Mouse (Mus musculus) MEL (cell line): ENCODE measurements around the gene Wwtr1. TPM values are rescaled to one million over a fixed set of nuclear protein-coding genes. Genes with fewer than 3 reads are reported as not detected.

Experiments used
- DNase-seq: peaks from one replicate; pipeline ENCODE4 v3.0.0; 2011; ENCODE audit warnings: low read depth, low spot score
- H3K27ac ChIP-seq: 2 replicates; pipeline ENCODE4 v1.5.1; 2012; ENCODE audit warnings: low read depth, mild to moderate bottlenecking, control low read depth, low read length, moderate library complexity; ENCODE audit not compliant: control insufficient read depth
- H3K27me3 ChIP-seq, 2 experiments: fragments of 150-350 bp in 1 of 2; sonication (generic) in 1 of 2; 2 replicates each; pipeline ENCODE4 v1.6.1; 2012; ENCODE audit warnings: low read length in 2 of 2, mild to moderate bottlenecking in 2 of 2, improper control_type of control experiment in 1 of 2, moderate library complexity in 1 of 2; ENCODE audit not compliant: insufficient read depth in 2 of 2, control insufficient read depth in 1 of 2
- H3K36me3 ChIP-seq, 2 experiments: 2 replicates each; pipeline ENCODE4 v1.6.1; 2012 to 2014; ENCODE audit warnings: low read length in 2 of 2, improper control_type of control experiment in 1 of 2, inconsistent platforms in 1 of 2, mild to moderate bottlenecking in 1 of 2; ENCODE audit not compliant: insufficient read depth in 2 of 2, control insufficient read depth in 1 of 2
- H3K4me1 ChIP-seq, 2 experiments: fragments of 150-350 bp in 1 of 2; sonication (generic) in 1 of 2; 2 replicates each; pipeline ENCODE4 v1.6.1; 2012; ENCODE audit warnings: low read length in 2 of 2, improper control_type of control experiment in 1 of 2, mild to moderate bottlenecking in 1 of 2; ENCODE audit not compliant: insufficient read depth in 2 of 2, control insufficient read depth in 1 of 2
- H3K4me3 ChIP-seq, 2 experiments: fragments of 150-350 bp in 1 of 2; sonication (generic) in 1 of 2; 2 replicates each; pipeline ENCODE4 v1.5.1; 2012; ENCODE audit warnings: low read depth in 2 of 2, low read length in 2 of 2, mild to moderate bottlenecking in 2 of 2, moderate library complexity in 2 of 2, control low read depth in 1 of 2, improper control_type of control experiment in 1 of 2; ENCODE audit not compliant: control insufficient read depth in 1 of 2, insufficient read depth in 1 of 2
- H3K79me2 ChIP-seq: 2 replicates; pipeline ENCODE4 v1.6.1; 2012; ENCODE audit warnings: mild to moderate bottlenecking, low read length, moderate library complexity; ENCODE audit not compliant: control insufficient read depth, poor library complexity, insufficient read depth
- H3K9ac ChIP-seq: 2 replicates; pipeline ENCODE4 v1.6.1; 2012; ENCODE audit warnings: low read depth, mild to moderate bottlenecking, control low read depth, low read length, moderate library complexity; ENCODE audit not compliant: control insufficient read depth, poor library complexity, severe bottlenecking
- H3K9me3 ChIP-seq: fragments of 150-350 bp; sonication (generic); replicated peaks from 2 replicates; pipeline ENCODE4 v1.6.1; 2012; ENCODE audit warnings: mild to moderate bottlenecking, low read length, improper control_type of control experiment, moderate library complexity; ENCODE audit not compliant: insufficient read depth
- BHLHE40 ChIP-seq: IDR thresholded peaks from 2 replicates; pipeline ENCODE4 v1.6.1; 2012; ENCODE audit warnings: low read depth, mild to moderate bottlenecking, inconsistent platforms, low read length, improper control_type of control experiment, borderline replicate concordance
- CHD2 ChIP-seq: IDR thresholded peaks from 2 replicates; pipeline ENCODE4 v1.6.1; 2011; ENCODE audit warnings: low read length, improper control_type of control experiment
- E2F4 ChIP-seq: IDR thresholded peaks from 2 replicates; pipeline ENCODE4 v1.6.1; 2011; ENCODE audit warnings: low read depth, low read length, improper control_type of control experiment, borderline replicate concordance
- ELF1 ChIP-seq: IDR thresholded peaks from 2 replicates; pipeline ENCODE4 v1.6.1; 2014; ENCODE audit warnings: low read depth, mild to moderate bottlenecking, inconsistent platforms, low read length, improper control_type of control experiment, moderate library complexity
- ETS1 ChIP-seq: IDR thresholded peaks from 2 replicates; pipeline ENCODE4 v1.6.1; 2012; ENCODE audit warnings: low read depth, mild to moderate bottlenecking, inconsistent platforms, low read length, improper control_type of control experiment, moderate library complexity
- GATA1 ChIP-seq: IDR thresholded peaks from 2 replicates; pipeline ENCODE4 v1.6.1; 2011; ENCODE audit warnings: low read depth, low read length, improper control_type of control experiment
- HCFC1 ChIP-seq: IDR thresholded peaks from 2 replicates; pipeline ENCODE4 v1.6.1; 2012; ENCODE audit warnings: low read depth, mild to moderate bottlenecking, inconsistent platforms, low read length, improper control_type of control experiment, moderate library complexity
- JUND ChIP-seq: IDR thresholded peaks from 2 replicates; pipeline ENCODE4 v1.6.1; 2011; ENCODE audit warnings: low read depth, mild to moderate bottlenecking, improper control_type of control experiment, low read length
- KAT2A ChIP-seq: conservative IDR thresholded peaks from 2 replicates; pipeline ENCODE4 v1.6.1; 2012; ENCODE audit warnings: low read depth, low read length, improper control_type of control experiment, inconsistent platforms
- MAFK ChIP-seq: IDR thresholded peaks from 2 replicates; pipeline ENCODE4 v1.6.1; 2011; ENCODE audit warnings: low read depth, mild to moderate bottlenecking, low read length, improper control_type of control experiment, borderline replicate concordance
- MAX ChIP-seq: IDR thresholded peaks from 2 replicates; pipeline ENCODE4 v1.6.1; 2011; ENCODE audit warnings: low read length, improper control_type of control experiment
- MEF2A ChIP-seq: IDR thresholded peaks from 2 replicates; pipeline ENCODE4 v1.6.1; 2014; ENCODE audit warnings: low read depth, mild to moderate bottlenecking, inconsistent platforms, low read length, improper control_type of control experiment; ENCODE audit not compliant: poor library complexity, insufficient replicate concordance, severe bottlenecking; ENCODE audit errors: extremely low read depth
- NELFE ChIP-seq: IDR thresholded peaks from 2 replicates; pipeline ENCODE4 v1.6.1; 2011; ENCODE audit warnings: low read depth, low read length, improper control_type of control experiment
- POLR2A ChIP-seq, 2 experiments: IDR thresholded peaks; 2 replicates each; pipeline ENCODE4 v1.6.1; 2011 to 2012; ENCODE audit warnings: low read length in 2 of 2, mild to moderate bottlenecking in 2 of 2, control low read depth in 1 of 2, improper control_type of control experiment in 1 of 2, low read depth in 1 of 2, moderate library complexity in 1 of 2; ENCODE audit not compliant: control insufficient read depth in 1 of 2, insufficient read depth in 1 of 2, poor library complexity in 1 of 2
- POLR2AphosphoS5 ChIP-seq: IDR thresholded peaks from 2 replicates; pipeline ENCODE4 v1.6.1; 2012; ENCODE audit warnings: low read depth, borderline replicate concordance, mild to moderate bottlenecking, inconsistent platforms, low read length, moderate library complexity, mixed read lengths
- RAD21 ChIP-seq: IDR thresholded peaks from 2 replicates; pipeline ENCODE4 v1.6.1; 2011; ENCODE audit warnings: mild to moderate bottlenecking, low read depth, low read length, improper control_type of control experiment
- RCOR1 ChIP-seq: IDR thresholded peaks from 2 replicates; pipeline ENCODE4 v1.6.1; 2012; ENCODE audit warnings: low read depth, mild to moderate bottlenecking, inconsistent platforms, low read length, improper control_type of control experiment
- TAL1 ChIP-seq: IDR thresholded peaks from 2 replicates; pipeline ENCODE4 v1.6.1; 2012; ENCODE audit warnings: mild to moderate bottlenecking, inconsistent platforms, low read length, moderate library complexity, mixed read lengths
- TBP ChIP-seq: IDR thresholded peaks from 2 replicates; pipeline ENCODE4 v1.8.0; 2011; ENCODE audit warnings: low read depth, low read length, improper control_type of control experiment
- TCF12 ChIP-seq: IDR thresholded peaks from 2 replicates; pipeline ENCODE4 v1.6.1; 2014; ENCODE audit warnings: low read depth, mild to moderate bottlenecking, inconsistent platforms, low read length, improper control_type of control experiment, moderate library complexity
- UBTF ChIP-seq: IDR thresholded peaks from 2 replicates; pipeline ENCODE4 v1.6.1; 2012; ENCODE audit warnings: low read depth, mild to moderate bottlenecking, inconsistent platforms, low read length, improper control_type of control experiment, moderate library complexity, borderline replicate concordance; ENCODE audit not compliant: insufficient read depth
- ZKSCAN1 ChIP-seq: IDR thresholded peaks from 2 replicates; pipeline ENCODE4 v1.6.1; 2012; ENCODE audit warnings: low read depth, mild to moderate bottlenecking, inconsistent platforms, low read length, improper control_type of control experiment, moderate library complexity
- polyA plus RNA-seq, 2 experiments: library from polyadenylated mRNA; stranded (reverse) in 1 of 2; unstranded in 1 of 2; fragments of >175 nt in 1 of 2; fragments of >200 nt in 1 of 2; gene quantifications; 2 replicates each; pipeline versions ENCODE4 v1.2.1 to v1.2.4; 2012; ENCODE audit warnings: low replicate concordance in 2 of 2, low read depth in 1 of 2; ENCODE audit not compliant: insufficient read length in 2 of 2, insufficient read depth in 1 of 2, missing spikeins in 1 of 2
- total RNA-seq: library from RNA; depleted of rRNA; stranded (reverse); fragments of 300-350 nt; gene quantifications from 2 replicates; pipeline ENCODE4 v1.2.3, GENCODE M21; 2012

Wwtr1 gene
- total and polyA plus RNA-seq, 3 experiments = not detected

- no peaks in the 10 kb centered on the region for H3K4me1 ChIP-seq
- H3K9me3 ChIP-seq = no peaks in the 10 kb centered on the region
- no peak overlapping the region for H3K27ac ChIP-seq
- H3K27me3 ChIP-seq = no peaks in the 10 kb centered on the region
- H3K9ac ChIP-seq = no peak overlapping the region
- no peaks in the 10 kb centered on the region for H3K36me3 ChIP-seq
- H3K79me2 ChIP-seq = no peaks in the 10 kb centered on the region
- no peak overlapping the region for H3K4me3 ChIP-seq
- no peak for DNase-seq
- TF ChIP-seq MAFK = no peak
- no peak for TF ChIP-seq HCFC1
- TF ChIP-seq ZKSCAN1 = no peak
- TF ChIP-seq POLR2AphosphoS5 = no peak
- TF ChIP-seq GATA1 = no peak
- no peak for TF ChIP-seq RCOR1
- no peak for TF ChIP-seq E2F4
- TF ChIP-seq NELFE = no peak
- TF ChIP-seq TCF12 = no peak
- no peak for TF ChIP-seq CHD2
- TF ChIP-seq ETS1 = no peak
- no peak for TF ChIP-seq TBP
- TF ChIP-seq KAT2A = no peak
- TF ChIP-seq, all 39 proteins: peak for 0
These were observed 74.9 kb downstream of the Wwtr1 start for GRCm38 (mm10) chr3:57500846-57501245.

- H3K27me3 ChIP-seq = no peaks in the 10 kb centered on the region
- DNase-seq = no peak
- TF ChIP-seq TBP (no peak), JUND (no peak), RAD21 (no peak), MAX (no peak), MAFK (no peak), TCF12 (no peak), HCFC1 (no peak), RCOR1 (no peak), ZKSCAN1 (no peak), MEF2A (no peak), ELF1 (no peak), TAL1 (no peak), BHLHE40 (no peak), UBTF (no peak), POLR2A (IDR thresholded peaks at IDR 0.05; ENCODE audit: control insufficient read depth in 1 of 2, insufficient read depth in 1 of 2, low read depth in 1 of 2, low read length in 2 of 2, poor library complexity in 1 of 2) (no peak)
- TF ChIP-seq, all 39 proteins: peak for 0
- no peak overlapping the region for H3K4me3 ChIP-seq
- H3K9me3 ChIP-seq = no peaks in the 10 kb centered on the region
- H3K4me1 ChIP-seq = no peaks in the 10 kb centered on the region
- H3K9ac ChIP-seq = no peak overlapping the region
- H3K27ac ChIP-seq = no peak overlapping the region
- no peaks in the 10 kb centered on the region for H3K79me2 ChIP-seq
- no peaks in the 10 kb centered on the region for H3K36me3 ChIP-seq
These were observed 77.9 kb downstream of the Wwtr1 start for GRCm38 (mm10) chr3:57497791-57498190.
